Mouse (Mus musculus) heart, adult 8-10 months (tissue): ENCODE results near the gene Polr3e. TPM values are rescaled to one million over a fixed set of nuclear protein-coding genes. Genes with fewer than 3 reads are reported as not detected.

Experiments
- DNase-seq: peaks from one replicate; pipeline ENCODE4 v3.0.0; 2022; ENCODE audit warnings: low spot score
- total RNA-seq, 4 experiments: library from RNA; stranded (reverse); gene quantifications; 2 replicates each; pipeline ENCODE4 v1.2.4; 2022

Gene Polr3e
- total RNA-seq, 4 experiments from 2014 or later = 7.9 to 9.5 (median 8.6) TPM

GRCm38 (mm10) chr7:120980041-120980440 lies 62.5 kb downstream of the Polr3e start:
- no peak for DNase-seq

- DNase-seq = peak; percentile 33
Measured at GRCm38 (mm10) chr7:120980931-120981924, 63.7 kb downstream of the Polr3e start.

DNA sequence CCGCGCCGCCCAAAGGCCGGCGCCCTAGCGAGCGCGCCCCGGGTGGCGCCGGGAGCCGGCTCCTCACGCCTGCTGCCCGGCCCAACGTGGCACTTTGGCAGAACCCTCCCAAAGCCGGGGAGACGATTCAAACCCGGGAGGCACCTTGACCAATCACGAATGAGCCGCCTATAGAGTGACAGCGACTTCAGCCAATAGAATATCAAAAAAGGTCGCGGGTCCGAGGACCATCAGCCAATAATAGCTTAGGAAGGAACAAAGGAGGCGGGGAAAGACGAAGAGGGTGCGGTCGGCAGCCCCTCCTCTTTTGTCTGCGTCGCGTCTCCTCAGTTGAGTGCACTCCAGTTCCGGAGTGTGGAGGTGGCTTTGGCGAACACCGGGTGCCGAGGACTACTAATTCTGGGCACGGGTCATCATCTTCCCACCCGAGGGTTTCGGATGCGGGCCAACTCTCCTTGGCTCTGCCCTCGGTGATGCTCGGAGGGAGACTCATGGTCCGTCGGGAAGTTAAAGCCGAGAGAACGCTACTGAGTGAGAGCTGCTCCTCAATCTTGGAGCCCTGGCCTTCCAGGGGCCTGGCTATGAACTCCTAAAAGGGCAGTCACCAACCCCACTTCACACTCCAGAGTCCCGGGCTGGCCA lies 64.8 kb downstream of the Polr3e start, which contains the start of the genes Cdr2 and Mfsd13b:
Gene Cdr2 (minus strand): TSS at position 113 of the 642 bp plus-strand sequence.
Gene Mfsd13b (plus strand): TSS at position 310 of the 642 bp plus-strand sequence.
- peak; percentile 100 for DNase-seq

DNA sequence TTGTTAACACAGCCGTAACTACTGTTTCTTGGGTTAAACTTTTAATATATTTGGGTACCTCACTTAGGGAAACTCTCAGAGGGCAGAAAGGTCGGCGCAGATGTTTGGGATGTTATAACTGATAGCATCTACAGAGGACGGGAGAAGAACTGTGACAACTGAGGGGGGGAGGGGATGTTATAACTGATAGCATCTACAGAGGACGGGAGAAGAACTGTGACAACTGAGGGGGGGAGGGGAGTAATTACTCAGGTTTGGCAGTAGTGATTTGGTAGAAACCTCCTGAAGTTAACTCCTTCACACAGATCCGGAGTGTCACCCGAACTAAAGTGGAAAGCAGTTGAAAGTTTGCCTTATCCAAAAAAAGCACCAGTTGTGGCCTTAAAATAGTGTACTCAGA lies 65.4 kb downstream of the Polr3e start:
- DNase-seq = no peak

DNA sequence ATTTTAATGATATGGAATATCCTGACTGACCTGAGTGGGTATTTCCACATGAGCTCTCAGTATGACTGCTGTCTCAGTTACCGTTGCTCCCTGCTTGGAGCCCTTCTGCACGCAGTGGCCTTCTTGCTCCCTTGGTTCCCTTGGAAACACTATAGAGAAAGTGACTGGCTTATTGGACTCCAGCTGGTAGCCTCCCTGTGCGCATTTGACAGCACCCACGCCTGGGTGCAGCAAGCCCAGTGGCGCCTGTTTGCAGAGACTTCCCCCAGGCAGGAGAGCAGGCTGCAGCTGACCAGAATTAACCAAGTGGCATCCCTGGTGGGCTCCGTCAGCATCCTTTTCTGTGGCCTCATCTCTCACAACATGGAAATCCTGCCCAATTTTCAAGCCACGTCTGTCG lies 73.6 kb downstream of the Polr3e start:
- no peak for DNase-seq

Other genes starting within 250 kb of the Polr3e start
- not detected for gene Pdzd9, start 247.4 kb upstream of the Polr3e start, total RNA-seq
- gene Mosmo, start 240.1 kb upstream of the Polr3e start, total RNA-seq = 10 to 100 TPM; 24.7 to 37.7 (median 32.3) TPM
- 1 to 10 TPM; 1.7 to 4.6 (median 3.9) TPM for gene Vwa3a, start 178.4 kb upstream of the Polr3e start, total RNA-seq
- not detected for gene Gm5737, start 105.4 kb upstream of the Polr3e start, total RNA-seq
- 10 to 100 TPM; 23.0 to 42.1 (median 30.7) TPM for gene Eef2k, start 74.9 kb upstream of the Polr3e start, total RNA-seq
- gene Cdr2, start 64.6 kb downstream of the Polr3e start, total RNA-seq = 10 to 100 TPM in 1 of 4 experiments, 1 to 10 TPM in 3; 4.8 to 14.4 (median 7.2) TPM
- gene Mfsd13b, start 64.8 kb downstream of the Polr3e start, total RNA-seq = not detected
- gene Mettl9, start 116.7 kb downstream of the Polr3e start, total RNA-seq = 100 to 1,000 TPM in 1 of 4 experiments, 10 to 100 TPM in 3; 83.1 to 103 (median 96.0) TPM
- 1 to 10 TPM in 2 of 4 experiments, under 1 TPM in 2; 0.72 to 1.5 (median 1.2) TPM for gene Igsf6, start 156.8 kb downstream of the Polr3e start, total RNA-seq
- gene Otoa, start 163.9 kb downstream of the Polr3e start, total RNA-seq = under 1 TPM; 0.06 to 0.19 (median 0.06) TPM